Mouse (Mus musculus) neural tube, embryonic 11.5 days (tissue): ENCODE measurements at regions not wholly inside any gene's neighbourhood (a gene's known extent, or its start where the extent isn't known, plus 50 kb on each side); places are given as distances from the start of the nearest gene placed in this dataset.

Source experiments
- ATAC-seq: fragments of 200-750 bp; cut with Nextera tagmentation; 2 replicates; pipeline ENCODE4 v1.8.0; 2017; ENCODE audit warnings: moderate number of reproducible peaks, mild to moderate bottlenecking, moderate TSS enrichment, moderate library complexity; ENCODE audit not compliant: insufficient read depth, low FRiP score, low TSS enrichment
- DNase-seq: peaks from one replicate; pipeline ENCODE4 v3.0.0-alpha.2; 2015; ENCODE audit warnings: low spot score
- H3K27ac ChIP-seq: fragments of 300-500 bp; sonication (generic); 2 replicates; pipeline ENCODE4 v1.5.1; 2014; ENCODE audit warnings: low read depth, mild to moderate bottlenecking, low read length
- H3K27me3 ChIP-seq: fragments of 300-500 bp; sonication (generic); 2 replicates; pipeline ENCODE4 v1.6.1; 2014; ENCODE audit warnings: mild to moderate bottlenecking, low read length, mixed read lengths; ENCODE audit not compliant: control insufficient read depth, insufficient read depth
- H3K36me3 ChIP-seq: fragments of 300-500 bp; sonication (generic); 2 replicates; pipeline ENCODE4 v1.6.1; 2014; ENCODE audit warnings: mild to moderate bottlenecking, low read length, moderate library complexity, mixed read lengths; ENCODE audit not compliant: control insufficient read depth, insufficient read depth
- H3K4me1 ChIP-seq: fragments of 300-500 bp; sonication (generic); 2 replicates; pipeline ENCODE4 v1.6.1; 2014; ENCODE audit warnings: low read length, mixed read lengths; ENCODE audit not compliant: control insufficient read depth, insufficient read depth
- H3K4me2 ChIP-seq: fragments of 300-500 bp; sonication (generic); 2 replicates; pipeline ENCODE4 v1.6.1; 2014; ENCODE audit warnings: low read depth, mild to moderate bottlenecking, moderate library complexity
- H3K4me3 ChIP-seq: fragments of 300-500 bp; sonication (generic); 2 replicates; pipeline ENCODE4 v1.5.1; 2014; ENCODE audit warnings: low read depth, low read length
- H3K9ac ChIP-seq: fragments of 300-500 bp; sonication (generic); 2 replicates; pipeline ENCODE4 v1.6.1; 2014; ENCODE audit warnings: mild to moderate bottlenecking, low read length
- H3K9me3 ChIP-seq: fragments of 300-500 bp; sonication (generic); 2 replicates; pipeline ENCODE4 v1.6.1; 2016; ENCODE audit warnings: low read length; ENCODE audit not compliant: control insufficient read depth
- WGBS: fragments of 180-500 bp; shearing (Covaris S2); extraction: QIAGEN DNeasy Blood & Tissue Kit; methylation state at CpG from one replicate; pipeline ENCODE4 v1.1.7; 2014; 5-methylcytosine and 5-hydroxymethylcytosine counted together

GRCm38 (mm10) chr13:103655966-103656365 lies 118.4 kb downstream of the Srek1 start:
- Histone ChIP-seq H3K4me3 (no peak overlapping the region), H3K4me1 (peaks cover 7% of the 10 kb centered on the region), H3K4me2 (no peak overlapping the region), H3K36me3 (no peaks in the 10 kb centered on the region), H3K9me3 (no peaks in the 10 kb centered on the region), H3K9ac (no peak overlapping the region), H3K27me3 (no peaks in the 10 kb centered on the region), H3K27ac (no peak overlapping the region)
- 93% methylated on average over 2 of the region's 2 CpGs for WGBS
- ATAC-seq (no peak), DNase-seq (no peak)

GRCm38 (mm10) chr13:103653216-103653615 lies 121.2 kb downstream of the Srek1 start:
- H3K4me3 ChIP-seq = no peak overlapping the region
- H3K27me3 ChIP-seq = no peaks in the 10 kb centered on the region
- no peak overlapping the region for H3K9ac ChIP-seq
- WGBS = 94% methylated on average over 4 of the region's 4 CpGs
- no peaks in the 10 kb centered on the region for H3K4me1 ChIP-seq
- no peak overlapping the region for H3K27ac ChIP-seq
- ATAC-seq (no peak), DNase-seq (no peak)
- no peaks in the 10 kb centered on the region for H3K9me3 ChIP-seq
- no peak overlapping the region for H3K4me2 ChIP-seq
- no peaks in the 10 kb centered on the region for H3K36me3 ChIP-seq

- ATAC-seq (no peak), DNase-seq (no peak)
- no peak overlapping the region for H3K9ac ChIP-seq
- no peak overlapping the region for H3K4me3 ChIP-seq
- no peaks in the 10 kb centered on the region for H3K4me1 ChIP-seq
- no peaks in the 10 kb centered on the region for H3K9me3 ChIP-seq
- no peak overlapping the region for H3K27ac ChIP-seq
- no peak overlapping the region for H3K4me2 ChIP-seq
- no peaks in the 10 kb centered on the region for H3K27me3 ChIP-seq
- WGBS = 93% methylated on average over 3 of the region's 3 CpGs
- no peaks in the 10 kb centered on the region for H3K36me3 ChIP-seq
Measured at GRCm38 (mm10) chr13:103649383-103649782, 125.0 kb downstream of the Srek1 start.

GRCm38 (mm10) chr13:103648016-103648415 lies 126.4 kb downstream of the Srek1 start:
- H3K4me1 ChIP-seq = 0 out of 2 replicates have a peak, but pooled peaks cover 2% of the 10 kb centered on the region
- ATAC-seq (no peak), DNase-seq (no peak)
- H3K27me3 ChIP-seq = no peaks in the 10 kb centered on the region
- WGBS = 63% methylated on average over 4 of the region's 4 CpGs
- no peak overlapping the region for H3K27ac ChIP-seq
- no peak overlapping the region for H3K4me2 ChIP-seq
- H3K9ac ChIP-seq = no peak overlapping the region
- no peaks in the 10 kb centered on the region for H3K36me3 ChIP-seq
- H3K4me3 ChIP-seq = no peak overlapping the region
- H3K9me3 ChIP-seq = no peaks in the 10 kb centered on the region

GRCm38 (mm10) chr13:103646035-103646434 lies 128.4 kb downstream of the Srek1 start:
- no peaks in the 10 kb centered on the region for H3K27me3 ChIP-seq
- H3K27ac ChIP-seq = no peak overlapping the region
- DNase-seq (no peak), ATAC-seq (0 out of 2 replicates have a peak, but pooled peaks have one; percentile 38)
- H3K4me1 ChIP-seq = 0 out of 2 replicates have a peak, but pooled peaks cover 2% of the 10 kb centered on the region
- H3K9me3 ChIP-seq = no peaks in the 10 kb centered on the region
- no peaks in the 10 kb centered on the region for H3K36me3 ChIP-seq
- H3K4me3 ChIP-seq = no peak overlapping the region
- H3K9ac ChIP-seq = no peak overlapping the region
- H3K4me2 ChIP-seq = no peak overlapping the region
- WGBS = 43% methylated on average over 4 of the region's 4 CpGs

- 0 out of 2 replicates have a peak, but pooled peaks cover 2% of the 10 kb centered on the region for H3K4me1 ChIP-seq
- peak; percentile 56 for DNase-seq
- no peaks in the 10 kb centered on the region for H3K27me3 ChIP-seq
- no peak overlapping the region for H3K4me2 ChIP-seq
- 47% methylated on average over 6 of the region's 6 CpGs for WGBS
- no peaks in the 10 kb centered on the region for H3K9me3 ChIP-seq
- H3K9ac ChIP-seq = no peak overlapping the region
- peak; percentile 60; the same call in 1 of the 2 replicates for ATAC-seq
- no peaks in the 10 kb centered on the region for H3K36me3 ChIP-seq
- H3K4me3 ChIP-seq = no peak overlapping the region
- H3K27ac ChIP-seq = no peak overlapping the region
Measured at GRCm38 (mm10) chr13:103643993-103644722, 130.2 kb downstream of the Srek1 start.

- no peak for ATAC-seq
- Histone ChIP-seq H3K4me1 (0 out of 2 replicates have a peak, but pooled peaks cover 2% of the 10 kb centered on the region), H3K4me2 (no peak overlapping the region), H3K36me3 (no peaks in the 10 kb centered on the region), H3K27ac (no peak overlapping the region), H3K27me3 (no peaks in the 10 kb centered on the region), H3K9me3 (no peaks in the 10 kb centered on the region), H3K9ac (no peak overlapping the region), H3K4me3 (no peak overlapping the region)
- whole genome bisulfite sequencing = 35% methylated on average over 5 of the region's 5 CpGs
- DNase-seq = no peak
Measured at GRCm38 (mm10) chr13:103643486-103643885, 130.9 kb downstream of the Srek1 start.

- Histone ChIP-seq H3K4me2 (no peak overlapping the region), H3K9me3 (no peaks in the 10 kb centered on the region), H3K9ac (no peak overlapping the region), H3K27me3 (no peaks in the 10 kb centered on the region), H3K4me3 (no peak overlapping the region), H3K27ac (no peak overlapping the region), H3K4me1 (0 out of 2 replicates have a peak, but pooled peaks cover 2% of the 10 kb centered on the region), H3K36me3 (no peaks in the 10 kb centered on the region)
- WGBS = 79% methylated on average over 10 of the region's 10 CpGs
- DNase-seq (no peak), ATAC-seq (no peak)
Measured at GRCm38 (mm10) chr13:103642542-103643375, 131.6 kb downstream of the Srek1 start.
